Comparison of ENCODE assay signal across 9 mouse cellular contexts in genomic region chr3:113656940-113657339, GRCm38 (mm10). TPM values are rescaled to one million over a fixed set of nuclear protein-coding genes. Genes with fewer than 3 reads are reported as not detected.
A peak's percentile ranks its signal among the peaks of the same experiment; 100 is the strongest.
DNase-seq lines count a peak whose midpoint lies in the region; ATAC-seq and TF ChIP-seq lines count a peak whose summit lies in the region.
"Had no signal": no experiment of that assay in that cellular context is flagged by ENCODE, and none has a peak within 500 bp of the region (broad histone marks: within the 10 kb centered on the region; RNA-seq: fewer than 3 reads in every experiment).

No protein-coding gene starts in this region.

- ATAC-seq in hematopoietic stem cell, adult 5-6 weeks (replicated peaks in 1 of 2; ENCODE audit: insufficient read depth in 1 of 2, low FRiP score in 2 of 2, low TSS enrichment in 1 of 2, low read depth in 1 of 2, poor library complexity in 2 of 2, severe bottlenecking in 2 of 2): peak; percentile 89 to 98
- ATAC-seq in lung, postnatal 0 days: no peak; the same call in 1 of the 2 replicates

- no peaks in the 10 kb centered on the region for H3K79me3 ChIP-seq in C2C12 (ENCODE audit: low read depth)

- no peaks in the 10 kb centered on the region for H3K4me1 ChIP-seq in lung, postnatal 0 days (ENCODE audit: insufficient read depth, low read depth, low read length)
- H3K4me1 ChIP-seq: lung, embryonic 15.5 days had no signal

- no peak for TF ChIP-seq EP300 in lung, postnatal 0 days (IDR thresholded peaks at IDR 0.05)

- H3K79me2 ChIP-seq in C2C12 (ENCODE audit: control insufficient read depth, insufficient read depth): no peaks in the 10 kb centered on the region

- H3K36me3 ChIP-seq in C2C12 (ENCODE audit: control insufficient read depth, insufficient read depth): no peaks in the 10 kb centered on the region
- no peaks in the 10 kb centered on the region for H3K36me3 ChIP-seq in lung, postnatal 0 days (ENCODE audit: insufficient read depth, low read length)
- H3K36me3 ChIP-seq in splenic B cell, adult 2 months (ENCODE audit: control insufficient read depth, insufficient read depth, low read length, poor library complexity, severe bottlenecking): no peaks in the 10 kb centered on the region
- H3K36me3 ChIP-seq: lung, embryonic 15.5 days had no signal

- H3K27ac ChIP-seq in lung, postnatal 0 days (ENCODE audit: low read length): no peak overlapping the region
- H3K27ac ChIP-seq: lung, embryonic 15.5 days had no signal

- no peaks in the 10 kb centered on the region for H3K9me3 ChIP-seq in lung, postnatal 0 days (ENCODE audit: low read length)
- H3K9me3 ChIP-seq: lung, embryonic 15.5 days had no signal

- peak; percentile 66 to 68 for DNase-seq in cerebellum, postnatal 10 days
- no peak for DNase-seq in cerebellum, adult 11 months
- DNase-seq in c-Kit-positive CD71-positive TER-119-negative erythroid progenitor cells, embryonic 14.5 days (ENCODE audit: low read depth): peak; percentile 2
- DNase-seq in lung, postnatal 0 days (ENCODE audit: low spot score): peak; percentile 18
- peak; percentile 39 for DNase-seq in splenic B cell, adult 2 months (ENCODE audit: low read depth, low spot score)
- DNase-seq in heart, adult 18-20 months: no peak

- no peak overlapping the region for H3K4me2 ChIP-seq in lung, postnatal 0 days (replicated peaks; ENCODE audit: low read depth, low read length)
- H3K4me2 ChIP-seq: lung, embryonic 15.5 days had no signal

- H3K27me3 ChIP-seq in C2C12 (ENCODE audit: control insufficient read depth, insufficient read depth, insufficient read length): no peaks in the 10 kb centered on the region
- H3K27me3 ChIP-seq in lung, postnatal 0 days (replicated peaks; ENCODE audit: insufficient read depth, low read length): no peaks in the 10 kb centered on the region
- H3K27me3 ChIP-seq in splenic B cell, adult 2 months (ENCODE audit: control insufficient read depth, insufficient read depth, low read length, poor library complexity, severe bottlenecking): no peaks in the 10 kb centered on the region
- H3K27me3 ChIP-seq: lung, embryonic 15.5 days had no signal

- 53% methylated on average over 2 of the region's 2 CpGs for WGBS in lung, postnatal 0 days

- TF ChIP-seq CTCF in C2C12 (IDR thresholded peaks at IDR 0.05; ENCODE audit: control insufficient read depth, insufficient read depth, insufficient read length): peak; percentile 63
- TF ChIP-seq CTCF in lung, postnatal 0 days (IDR thresholded peaks at IDR 0.05): peak; percentile 71

- no peak overlapping the region for H3K9ac ChIP-seq in lung, postnatal 0 days (replicated peaks; ENCODE audit: low read depth)
- H3K9ac ChIP-seq: lung, embryonic 15.5 days had no signal

- H3K4me3 ChIP-seq in C2C12 (ENCODE audit: insufficient read depth, poor library complexity, severe bottlenecking): no peak overlapping the region
- H3K4me3 ChIP-seq in lung, postnatal 0 days (ENCODE audit: low read depth, low read length): no peak overlapping the region
- H3K4me3 ChIP-seq: lung, embryonic 15.5 days had no signal

- no peak overlapping the region for H3ac ChIP-seq in C2C12 (ENCODE audit: control insufficient read depth, insufficient read length, low read depth)

TF ChIP-seq in C2C12, 6 proteins besides CTCF, POLR2A, EP300 and RAD21:
- TF ChIP-seq MYOG (IDR thresholded peaks at IDR 0.05; ENCODE audit: control insufficient read depth, extremely low read depth, insufficient read length): no peak
TF ChIP-seq in C2C12: peak in this region for 0.

RNA-seq across cellular contexts. Expression of gene Rnpc3, which starts 27.0 kb away (rescaled TPM):
- 4.4 TPM for polyA plus RNA-seq in C2C12 (2012; fragmentation: generic; extraction: Trizol)
- total RNA-seq in hematopoietic stem cell, adult 5-6 weeks (2017): 69.4 and 115 TPM in 2 replicates
- 28.4 and 29.5 TPM in 2 replicates for polyA plus RNA-seq in lung, postnatal 0 days (2015; fragmentation: Nextera tagmentation; extraction: Ambion mirVana)
- 10 to 100 TPM in 1 of 2 experiments, 1 to 10 TPM in 1; 8.8 to 10.8 TPM for total RNA-seq in heart, adult 18-20 months (2021)

RNA-seq across cellular contexts. Expression of gene Amy1, which starts 50.4 kb away (rescaled TPM):
- polyA plus RNA-seq in C2C12 (2012; fragmentation: generic; extraction: Trizol): 0.11 TPM
- total RNA-seq in hematopoietic stem cell, adult 5-6 weeks (2017): 1.6 and 3.7 TPM in 2 replicates
- polyA plus RNA-seq in lung, postnatal 0 days (2015; fragmentation: Nextera tagmentation; extraction: Ambion mirVana): 2.7 TPM in 2 replicates
- total RNA-seq in heart, adult 18-20 months (2021): 10 to 100 TPM in 1 of 2 experiments, 1 to 10 TPM in 1; 7.7 to 13.9 TPM

Comparison
In these comparisons a context has a peak if more than half of its experiments do, and no peak if none do; other contexts are left out.
1. DNase-seq: peak in cerebellum, postnatal 10 days (2 of 2), c-Kit-positive CD71-positive TER-119-negative erythroid progenitor cells, embryonic 14.5 days (single experiment), lung, postnatal 0 days (single experiment) and splenic B cell, adult 2 months (single experiment); none in cerebellum, adult 11 months (single experiment) and heart, adult 18-20 months (0 of 2).